ENCODE assay signal across 10 mouse cellular contexts in the genomic region with DNA sequence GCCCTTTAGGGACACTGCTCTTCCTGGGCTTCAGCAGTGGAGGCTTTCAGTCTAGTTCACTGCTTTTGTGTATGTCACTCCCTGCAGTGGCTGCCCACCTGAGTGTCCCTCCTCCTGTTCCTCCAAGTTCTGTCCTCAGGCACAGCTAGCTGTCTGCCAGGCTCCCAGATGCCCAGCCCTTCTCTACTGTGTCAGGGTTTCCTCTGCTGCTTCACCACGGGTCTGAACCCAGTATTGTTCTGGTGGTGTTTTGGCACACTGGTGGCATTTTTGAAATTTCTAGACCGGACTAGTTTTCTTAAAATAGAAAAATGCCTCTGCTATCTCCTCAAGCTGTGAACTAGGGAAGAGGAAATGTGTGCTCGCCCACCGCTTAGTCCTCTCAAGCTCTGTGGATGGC. TPM values are rescaled to one million over a fixed set of nuclear protein-coding genes. Genes with fewer than 3 reads are reported as not detected.
DNase-seq lines count a peak whose midpoint lies in the region; ATAC-seq lines count a peak whose summit lies in the region.
"Had no signal": no experiment of that assay in that cellular context is flagged by ENCODE, and none has a peak within 500 bp of the region (broad histone marks: within the 10 kb centered on the region; RNA-seq: fewer than 3 reads in every experiment).

No protein-coding gene starts in this region.

- peaks cover 18% of the 10 kb centered on the region for H3K4me1 ChIP-seq in hindbrain, embryonic 15.5 days (replicated peaks)
- H3K4me1 ChIP-seq in hindbrain, embryonic 10.5 days (replicated peaks): peaks cover 17% of the 10 kb centered on the region
- peaks cover 12% of the 10 kb centered on the region for H3K4me1 ChIP-seq in neural tube, embryonic 13.5 days (replicated peaks)
- peaks cover 21 to 50% of the 10 kb centered on the region in 2 experiments for H3K4me1 ChIP-seq in heart, embryonic 14.5 days (ENCODE audit: control insufficient read depth in 2 of 2, insufficient read depth in 2 of 2, low read length in 2 of 2)

- no peak overlapping the region for H3K9ac ChIP-seq in hindbrain, embryonic 15.5 days
- H3K9ac ChIP-seq in neural tube, embryonic 13.5 days: 0 out of 2 replicates have a peak overlapping the region, but pooled peaks have one; percentile 26
- H3K9ac ChIP-seq in heart, embryonic 14.5 days (ENCODE audit: low read length): peak overlapping the region; percentile 56

- no peak overlapping the region for H3K4me2 ChIP-seq in hindbrain, embryonic 15.5 days
- H3K4me2 ChIP-seq in neural tube, embryonic 13.5 days: no peak overlapping the region
- H3K4me2 ChIP-seq in heart, embryonic 14.5 days (ENCODE audit: low read length): peak overlapping the region; percentile 61

- H3K9me3 ChIP-seq in hindbrain, embryonic 15.5 days: no peaks in the 10 kb centered on the region
- no peaks in the 10 kb centered on the region for H3K9me3 ChIP-seq in hindbrain, embryonic 10.5 days
- no peaks in the 10 kb centered on the region for H3K9me3 ChIP-seq in neural tube, embryonic 13.5 days
- no peaks in the 10 kb centered on the region for H3K9me3 ChIP-seq in heart, embryonic 14.5 days (ENCODE audit: control insufficient read depth, low read length)

- WGBS in hindbrain, embryonic 15.5 days: 56% methylated on average over 4 of the region's 4 CpGs
- WGBS in hindbrain, embryonic 10.5 days: 62% methylated on average over 4 of the region's 4 CpGs
- WGBS in neural tube, embryonic 13.5 days: 72% methylated on average over 4 of the region's 4 CpGs
- WGBS in heart, embryonic 14.5 days: 6% methylated on average over 4 of the region's 4 CpGs

- 0 out of 2 replicates have a peak overlapping the region, but pooled peaks have one; percentile 8 for H3K27ac ChIP-seq in hindbrain, embryonic 15.5 days (replicated peaks)
- H3K27ac ChIP-seq in hindbrain, embryonic 10.5 days: no peak overlapping the region; the same call in 1 of the 2 replicates
- H3K27ac ChIP-seq in neural tube, embryonic 13.5 days (replicated peaks): no peak overlapping the region
- peak overlapping the region; percentile 86 to 91 for H3K27ac ChIP-seq in heart, embryonic 14.5 days (replicated peaks in 1 of 2; ENCODE audit: control insufficient read depth in 1 of 2, insufficient read depth in 1 of 2, low read depth in 2 of 2, low read length in 2 of 2)

- H3K36me3 ChIP-seq in hindbrain, embryonic 15.5 days: no peaks in the 10 kb centered on the region
- H3K36me3 ChIP-seq in hindbrain, embryonic 10.5 days: no peaks in the 10 kb centered on the region
- H3K36me3 ChIP-seq in neural tube, embryonic 13.5 days: no peaks in the 10 kb centered on the region
- peaks cover 4% of the 10 kb centered on the region; the same call in 1 of the 2 replicates for H3K36me3 ChIP-seq in heart, embryonic 14.5 days (ENCODE audit: control insufficient read depth, insufficient read depth, low read length)

- no peaks in the 10 kb centered on the region for H3K27me3 ChIP-seq in hindbrain, embryonic 15.5 days
- no peaks in the 10 kb centered on the region for H3K27me3 ChIP-seq in hindbrain, embryonic 10.5 days (ENCODE audit: insufficient read depth, poor library complexity, severe bottlenecking)
- H3K27me3 ChIP-seq in neural tube, embryonic 13.5 days: no peaks in the 10 kb centered on the region
- H3K27me3 ChIP-seq in heart, embryonic 14.5 days (ENCODE audit: control insufficient read depth, insufficient read depth, low read length): no peaks in the 10 kb centered on the region

- no peak overlapping the region for H3K4me3 ChIP-seq in hindbrain, embryonic 15.5 days
- H3K4me3 ChIP-seq in hindbrain, embryonic 10.5 days: no peak overlapping the region
- no peak overlapping the region for H3K4me3 ChIP-seq in neural tube, embryonic 13.5 days
- peak overlapping the region; percentile 1 to 19; a peak in 3 of 4 replicates for H3K4me3 ChIP-seq in heart, embryonic 14.5 days (ENCODE audit: control insufficient read depth in 1 of 2, insufficient read depth in 1 of 2, low read depth in 1 of 2, low read length in 2 of 2)

- no peak for ATAC-seq in hindbrain, embryonic 15.5 days (ENCODE audit: low FRiP score, low read depth)
- no peak for ATAC-seq in neural tube, embryonic 13.5 days (ENCODE audit: low read depth)
- ATAC-seq in heart, embryonic 14.5 days (ENCODE audit: insufficient number of reproducible peaks, insufficient read depth, low FRiP score, low read depth): peak; percentile 57; the same call in 1 of the 2 replicates

- no peak for DNase-seq in hindbrain, embryonic 10.5 days (ENCODE audit: low spot score)
- DNase-seq in neural tube, embryonic 10.5 days (ENCODE audit: extremely low spot score, low spot score): no peak
- DNase-seq in urinary bladder, postnatal 25 days (ENCODE audit: low spot score): no peak
- no peak for DNase-seq in ovary, postnatal 10 days (ENCODE audit: low spot score)
- DNase-seq: gastrocnemius, postnatal 14 days; lung, adult 2 months; thymus, postnatal 14 days had no signal

RNA-seq across cellular contexts. Expression of gene Pkp4, which starts 46.6 kb away (rescaled TPM):
- 24.7 and 26.4 TPM in 2 replicates for polyA plus RNA-seq in hindbrain, embryonic 15.5 days (2015; fragmentation: Nextera tagmentation; extraction: Ambion mirVana)
- 14.7 and 17.2 TPM in 2 replicates for polyA plus RNA-seq in hindbrain, embryonic 10.5 days (2016; fragmentation: Nextera tagmentation; extraction: Ambion mirVana)
- polyA plus RNA-seq in neural tube, embryonic 13.5 days (2015; fragmentation: Nextera tagmentation; extraction: Ambion mirVana): 16.1 and 16.6 TPM in 2 replicates
- 54.8 and 57.7 TPM in 2 replicates for polyA plus RNA-seq in heart, embryonic 14.5 days (2014; fragmentation: Nextera tagmentation; extraction: Ambion mirVana)

RNA-seq across cellular contexts. Expression of gene Ccdc148, which starts 46.8 kb away (rescaled TPM):
- polyA plus RNA-seq in hindbrain, embryonic 15.5 days (2015; fragmentation: Nextera tagmentation; extraction: Ambion mirVana): 5.5 and 5.9 TPM in 2 replicates
- polyA plus RNA-seq in hindbrain, embryonic 10.5 days (2016; fragmentation: Nextera tagmentation; extraction: Ambion mirVana): 1.2 TPM in 2 replicates
- polyA plus RNA-seq in neural tube, embryonic 13.5 days (2015; fragmentation: Nextera tagmentation; extraction: Ambion mirVana): 2.9 and 3.9 TPM in 2 replicates
- polyA plus RNA-seq in heart, embryonic 14.5 days (2014; fragmentation: Nextera tagmentation; extraction: Ambion mirVana): 0.61 and 1.1 TPM in 2 replicates

Comparison
In these comparisons a context has a peak if more than half of its experiments do, and no peak if none do; other contexts are left out.
1. H3K27ac ChIP-seq: peak in hindbrain, embryonic 15.5 days (single experiment) and heart, embryonic 14.5 days (2 of 2); none in hindbrain, embryonic 10.5 days (single experiment) and neural tube, embryonic 13.5 days (single experiment).
2. H3K4me3 ChIP-seq: peak in heart, embryonic 14.5 days (2 of 2); none in hindbrain, embryonic 15.5 days (single experiment), hindbrain, embryonic 10.5 days (single experiment) and neural tube, embryonic 13.5 days (single experiment).